Mouse (Mus musculus): ENCODE measurements around the gene Foxp1. TPM values are rescaled to one million over a fixed set of nuclear protein-coding genes. Genes with fewer than 3 reads are reported as not detected.
A peak's percentile ranks its signal among the peaks of the same experiment; 100 is the strongest.

The Foxp1 gene
- polyA plus RNA-seq, 1 experiment from 2014 or later: 52.4 TPM

DNA sequence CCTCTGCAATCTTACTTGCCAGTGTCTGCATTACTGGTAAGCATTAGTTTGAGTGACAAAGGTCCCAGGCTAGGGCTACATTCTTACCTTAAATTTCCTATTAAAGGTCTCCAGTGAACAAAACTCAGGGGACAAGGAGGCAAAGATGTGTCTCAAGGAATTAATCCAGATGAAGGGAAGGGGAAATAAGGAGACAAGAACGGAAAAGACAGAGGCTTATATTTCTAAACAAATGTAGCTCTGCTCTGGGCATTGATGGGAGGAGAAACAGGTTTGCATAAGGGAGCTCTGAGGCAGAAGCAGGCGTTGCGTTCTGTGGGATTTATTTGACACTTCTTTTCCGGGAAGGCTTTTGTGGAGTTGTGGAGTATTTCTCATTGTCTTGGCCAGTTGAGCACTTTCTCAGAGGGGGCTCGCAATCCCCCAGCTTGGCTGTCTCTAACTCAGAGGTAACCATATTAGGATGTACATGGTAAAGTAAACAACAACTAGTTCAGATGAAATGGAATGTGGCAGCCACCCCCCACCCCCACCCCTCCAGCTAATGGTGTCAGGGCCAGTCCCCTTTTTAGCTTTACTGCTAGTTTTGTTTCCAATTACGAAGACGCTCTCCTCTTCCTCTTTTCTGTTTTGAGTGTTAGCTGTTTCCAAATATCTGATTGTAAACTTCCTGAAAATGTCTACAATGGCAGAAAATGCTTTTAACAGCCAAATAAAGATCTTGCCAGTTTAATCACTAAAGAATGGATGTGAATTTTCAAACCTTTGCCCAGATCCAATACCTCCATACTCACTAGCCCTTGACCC, 317.5 kb downstream of the Foxp1 start:
- Histone ChIP-seq H3K4me3 (ENCODE audit: low read depth, low read length) (no peak overlapping the region), H3K36me3 (ENCODE audit: control insufficient read depth, insufficient read depth, low read length) (no peaks in the 10 kb centered on the region), H3K9me3 (ENCODE audit: control insufficient read depth, low read length) (no peaks in the 10 kb centered on the region), H3K4me2 (ENCODE audit: low read depth, low read length) (no peak overlapping the region; the same call in 1 of the 2 replicates), H3K4me1 (ENCODE audit: control insufficient read depth, insufficient read depth, low read length) (peaks cover 40% of the 10 kb centered on the region), H3K9ac (replicated peaks; ENCODE audit: low read depth, low read length) (no peak overlapping the region), H3K27ac (ENCODE audit: low read depth, low read length) (no peak overlapping the region), H3K27me3 (ENCODE audit: control insufficient read depth, insufficient read depth, low read length) (no peaks in the 10 kb centered on the region)
- 7% methylated on average over 7 of the region's 7 CpGs for WGBS
- ATAC-seq (ENCODE audit: low read depth): no peak

DNA sequence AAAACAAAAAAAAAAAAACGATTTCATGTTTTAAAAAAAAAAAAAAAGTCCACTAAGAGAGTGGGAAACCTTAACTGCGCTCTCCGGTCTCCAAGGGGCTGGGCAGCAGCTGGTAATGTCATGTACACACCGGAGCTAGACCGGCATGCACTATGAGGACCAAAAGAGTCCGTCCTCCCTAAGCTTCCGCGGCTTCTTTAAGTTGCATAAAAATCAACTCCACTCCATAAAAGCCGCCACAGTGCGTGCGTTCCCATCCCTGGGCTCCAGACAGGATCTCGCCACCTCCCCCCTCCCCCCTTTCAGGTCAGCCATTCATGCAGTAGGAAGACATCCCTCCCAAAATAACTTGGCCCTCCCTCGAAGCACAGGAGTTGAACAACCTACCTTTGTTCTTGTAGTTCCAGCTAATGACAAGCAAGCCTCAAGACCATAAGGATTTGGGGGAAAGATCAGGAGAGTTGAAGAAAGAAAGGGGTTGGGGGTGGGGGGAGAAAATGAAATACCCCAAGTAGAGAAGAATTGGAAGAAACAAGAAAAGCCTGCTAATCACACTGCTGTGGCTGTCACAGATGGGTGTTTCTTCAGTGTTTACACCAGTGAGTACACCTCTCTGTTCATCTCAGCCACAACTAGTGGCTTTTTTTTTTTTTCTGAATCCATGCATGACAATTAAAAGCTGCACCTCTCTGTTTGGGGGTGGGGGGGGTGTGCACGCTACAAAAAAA, 318.3 kb downstream of the Foxp1 start:
- 2% methylated on average over 14 of the region's 14 CpGs for WGBS
- Histone ChIP-seq H3K9me3 (ENCODE audit: control insufficient read depth, low read length) (no peaks in the 10 kb centered on the region), H3K4me1 (ENCODE audit: control insufficient read depth, insufficient read depth, low read length) (peaks cover 40% of the 10 kb centered on the region), H3K27ac (ENCODE audit: low read depth, low read length) (no peak overlapping the region), H3K4me2 (ENCODE audit: low read depth, low read length) (peak overlapping the region; percentile 0; the same call in 1 of the 2 replicates), H3K4me3 (ENCODE audit: low read depth, low read length) (no peak overlapping the region), H3K9ac (replicated peaks; ENCODE audit: low read depth, low read length) (no peak overlapping the region), H3K27me3 (ENCODE audit: control insufficient read depth, insufficient read depth, low read length) (no peaks in the 10 kb centered on the region), H3K36me3 (ENCODE audit: control insufficient read depth, insufficient read depth, low read length) (no peaks in the 10 kb centered on the region)
- no peak for ATAC-seq (ENCODE audit: low read depth)

- ATAC-seq (ENCODE audit: low read depth): no peak
- 26% methylated on average over 11 of the region's 11 CpGs for WGBS
- H3K27ac ChIP-seq (ENCODE audit: low read depth, low read length): no peak overlapping the region
- H3K4me3 ChIP-seq (ENCODE audit: low read depth, low read length): no peak overlapping the region
- peak overlapping the region; percentile 18; the same call in 1 of the 2 replicates for H3K4me2 ChIP-seq (ENCODE audit: low read depth, low read length)
- H3K4me1 ChIP-seq (ENCODE audit: control insufficient read depth, insufficient read depth, low read length): peaks cover 40% of the 10 kb centered on the region
- no peak overlapping the region for H3K9ac ChIP-seq (replicated peaks; ENCODE audit: low read depth, low read length)
- no peaks in the 10 kb centered on the region for H3K9me3 ChIP-seq (ENCODE audit: control insufficient read depth, low read length)
- no peaks in the 10 kb centered on the region for H3K27me3 ChIP-seq (ENCODE audit: control insufficient read depth, insufficient read depth, low read length)
- H3K36me3 ChIP-seq (ENCODE audit: control insufficient read depth, insufficient read depth, low read length): no peaks in the 10 kb centered on the region
These were observed 319.3 kb downstream of the Foxp1 start for GRCm38 (mm10) chr6:99203231-99203630.

GRCm38 (mm10) chr6:99202781-99203180, 319.7 kb downstream of the Foxp1 start:
- no peaks in the 10 kb centered on the region for H3K9me3 ChIP-seq (ENCODE audit: control insufficient read depth, low read length)
- H3K4me1 ChIP-seq (ENCODE audit: control insufficient read depth, insufficient read depth, low read length): peaks cover 40% of the 10 kb centered on the region
- no peak overlapping the region for H3K4me2 ChIP-seq (ENCODE audit: low read depth, low read length)
- H3K27me3 ChIP-seq (ENCODE audit: control insufficient read depth, insufficient read depth, low read length): no peaks in the 10 kb centered on the region
- no peak overlapping the region for H3K27ac ChIP-seq (ENCODE audit: low read depth, low read length)
- H3K9ac ChIP-seq (replicated peaks; ENCODE audit: low read depth, low read length): no peak overlapping the region
- no peak overlapping the region for H3K4me3 ChIP-seq (ENCODE audit: low read depth, low read length)
- no peaks in the 10 kb centered on the region for H3K36me3 ChIP-seq (ENCODE audit: control insufficient read depth, insufficient read depth, low read length)
- 48% methylated on average over 4 of the region's 4 CpGs for WGBS
- ATAC-seq (ENCODE audit: low read depth): no peak

- WGBS: 2% methylated on average over 4 of the region's 4 CpGs
- Histone ChIP-seq H3K36me3 (ENCODE audit: control insufficient read depth, insufficient read depth, low read length) (no peaks in the 10 kb centered on the region), H3K4me2 (ENCODE audit: low read depth, low read length) (no peak overlapping the region), H3K9me3 (ENCODE audit: control insufficient read depth, low read length) (no peaks in the 10 kb centered on the region), H3K27ac (ENCODE audit: low read depth, low read length) (peak overlapping the region; percentile 18; the same call in 1 of the 2 replicates), H3K27me3 (ENCODE audit: control insufficient read depth, insufficient read depth, low read length) (no peaks in the 10 kb centered on the region), H3K4me3 (ENCODE audit: low read depth, low read length) (no peak overlapping the region), H3K9ac (replicated peaks; ENCODE audit: low read depth, low read length) (no peak overlapping the region), H3K4me1 (ENCODE audit: control insufficient read depth, insufficient read depth, low read length) (peaks cover 35% of the 10 kb centered on the region)
- peak; percentile 46; the same call in 1 of the 2 replicates for ATAC-seq (ENCODE audit: low read depth)
These were observed 321.2 kb downstream of the Foxp1 start for GRCm38 (mm10) chr6:99201271-99201705.

- 7% methylated on average over 11 of the region's 11 CpGs for WGBS
- H3K36me3 ChIP-seq (ENCODE audit: control insufficient read depth, insufficient read depth, low read length): no peaks in the 10 kb centered on the region
- no peak overlapping the region for H3K4me3 ChIP-seq (ENCODE audit: low read depth, low read length)
- no peak overlapping the region for H3K9ac ChIP-seq (replicated peaks; ENCODE audit: low read depth, low read length)
- H3K4me2 ChIP-seq (ENCODE audit: low read depth, low read length): peak overlapping the region; percentile 16; the same call in 1 of the 2 replicates
- no peaks in the 10 kb centered on the region for H3K27me3 ChIP-seq (ENCODE audit: control insufficient read depth, insufficient read depth, low read length)
- peaks cover 31% of the 10 kb centered on the region for H3K4me1 ChIP-seq (ENCODE audit: control insufficient read depth, insufficient read depth, low read length)
- H3K27ac ChIP-seq (ENCODE audit: low read depth, low read length): no peak overlapping the region
- ATAC-seq (ENCODE audit: low read depth): no peak; the same call in 1 of the 2 replicates
- no peaks in the 10 kb centered on the region for H3K9me3 ChIP-seq (ENCODE audit: control insufficient read depth, low read length)
These were observed 321.9 kb downstream of the Foxp1 start for GRCm38 (mm10) chr6:99200656-99201055.

- WGBS: 90% methylated on average over 4 of the region's 4 CpGs
- ATAC-seq (ENCODE audit: low read depth): no peak
- H3K9me3 ChIP-seq (ENCODE audit: control insufficient read depth, low read length): no peaks in the 10 kb centered on the region
- no peak overlapping the region for H3K9ac ChIP-seq (replicated peaks; ENCODE audit: low read depth, low read length)
- no peaks in the 10 kb centered on the region for H3K36me3 ChIP-seq (ENCODE audit: control insufficient read depth, insufficient read depth, low read length)
- H3K27me3 ChIP-seq (ENCODE audit: control insufficient read depth, insufficient read depth, low read length): no peaks in the 10 kb centered on the region
- peaks cover 25% of the 10 kb centered on the region for H3K4me1 ChIP-seq (ENCODE audit: control insufficient read depth, insufficient read depth, low read length)
- H3K4me3 ChIP-seq (ENCODE audit: low read depth, low read length): no peak overlapping the region
- no peak overlapping the region for H3K27ac ChIP-seq (ENCODE audit: low read depth, low read length)
- no peak overlapping the region for H3K4me2 ChIP-seq (ENCODE audit: low read depth, low read length)
These were observed 323.2 kb downstream of the Foxp1 start for GRCm38 (mm10) chr6:99199277-99199676.

GRCm38 (mm10) chr6:99193697-99194096, 328.8 kb downstream of the Foxp1 start:
- Histone ChIP-seq H3K4me2 (ENCODE audit: low read depth, low read length) (no peak overlapping the region), H3K27ac (ENCODE audit: low read depth, low read length) (no peak overlapping the region), H3K36me3 (ENCODE audit: control insufficient read depth, insufficient read depth, low read length) (no peaks in the 10 kb centered on the region), H3K4me1 (ENCODE audit: control insufficient read depth, insufficient read depth, low read length) (peaks cover 11% of the 10 kb centered on the region; the same call in 1 of the 2 replicates), H3K27me3 (ENCODE audit: control insufficient read depth, insufficient read depth, low read length) (no peaks in the 10 kb centered on the region), H3K9me3 (ENCODE audit: control insufficient read depth, low read length) (no peaks in the 10 kb centered on the region), H3K4me3 (ENCODE audit: low read depth, low read length) (no peak overlapping the region), H3K9ac (replicated peaks; ENCODE audit: low read depth, low read length) (no peak overlapping the region)
- 57% methylated on average over 8 of the region's 8 CpGs for WGBS
- ATAC-seq (ENCODE audit: low read depth): no peak
